Mouse (Mus musculus) NIH3T3 (cell line): ENCODE measurements around the gene Slc16a3.

Experiments
- DNase-seq: peaks from one replicate; pipeline ENCODE4 v3.0.0-alpha.2; 2012; ENCODE audit warnings: low read depth

Slc16a3 gene

GRCm38 (mm10) chr11:120948328-120948727 lies at the start of gene Slc16a3:
Slc16a3 (plus strand) TSS chr11:120948480.
- no peak for DNase-seq

GRCm38 (mm10) chr11:120900276-120901244 lies 47.7 kb upstream of the Slc16a3 start:
- DNase-seq, result no peak

DNA sequence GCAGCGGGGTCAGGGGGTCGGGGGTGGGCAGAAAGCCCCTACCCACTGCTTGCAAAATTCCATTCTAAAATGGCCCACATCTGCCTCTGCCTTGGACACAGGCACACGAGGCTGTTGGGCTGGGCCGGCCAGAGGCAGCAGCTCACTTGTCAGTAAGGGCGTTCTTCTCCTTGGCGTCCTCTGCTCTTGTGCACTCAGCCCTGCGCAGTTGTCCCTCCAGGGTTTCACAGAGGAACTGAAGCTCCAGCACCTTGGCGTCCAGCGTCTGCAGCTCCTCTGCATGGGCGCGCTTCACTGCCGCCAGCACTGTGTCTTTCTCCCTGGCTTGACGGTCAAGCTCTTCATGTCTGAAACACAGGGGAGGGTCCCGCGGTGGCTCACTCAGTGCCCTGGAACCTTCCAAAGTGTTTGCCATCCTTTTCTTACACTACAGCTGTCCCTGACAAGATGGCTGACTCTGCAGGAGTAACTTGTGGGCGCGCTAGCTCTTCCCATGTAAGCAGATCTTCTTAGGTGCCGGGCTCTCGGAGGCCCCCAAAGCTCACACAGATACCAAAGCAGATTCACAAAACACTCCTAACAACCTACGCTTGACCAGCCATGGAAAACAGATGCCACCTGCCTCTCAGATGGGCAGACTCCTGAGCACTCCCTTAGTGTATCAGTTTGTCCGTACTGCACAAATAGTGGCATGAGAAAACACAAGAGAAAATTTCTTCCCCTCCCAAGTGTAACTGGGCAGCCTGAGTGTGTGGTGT lies 46.4 kb upstream of the Slc16a3 start:
- no peak for DNase-seq

DNA sequence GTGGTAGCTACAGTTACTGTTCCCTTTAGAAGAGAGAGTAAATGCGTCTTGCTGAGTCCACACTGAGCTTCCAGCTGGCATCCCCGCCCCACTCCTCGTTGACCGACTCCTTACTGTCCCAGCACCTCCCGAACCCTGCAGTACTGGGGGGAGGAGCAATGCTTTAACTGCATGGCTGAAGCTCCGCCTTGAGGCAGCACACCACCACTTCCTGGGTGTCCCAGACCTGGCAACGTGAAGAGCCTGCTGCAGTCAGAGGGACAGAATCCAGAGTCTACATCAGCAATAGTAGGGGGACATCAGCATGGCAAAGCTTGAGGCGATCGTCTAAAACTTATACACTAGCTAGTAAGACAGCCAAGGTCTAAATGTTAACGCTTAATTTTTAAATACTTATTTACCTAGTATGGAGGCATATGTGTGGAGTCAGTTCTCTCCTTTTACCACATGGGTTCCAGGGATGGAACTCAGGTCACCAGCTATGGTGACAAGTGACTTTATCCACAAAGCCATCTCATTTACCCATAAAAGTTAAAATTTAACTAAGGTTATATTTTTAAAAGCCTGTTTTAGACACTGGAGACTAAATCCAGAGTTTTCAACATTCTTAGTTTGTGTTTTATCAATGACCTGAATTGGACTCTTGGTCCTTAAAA lies 45.7 kb upstream of the Slc16a3 start:
- DNase-seq, result no peak

- DNase-seq, result no peak
These were observed 45.0 kb upstream of the Slc16a3 start for GRCm38 (mm10) chr11:120903159-120903850.

DNA sequence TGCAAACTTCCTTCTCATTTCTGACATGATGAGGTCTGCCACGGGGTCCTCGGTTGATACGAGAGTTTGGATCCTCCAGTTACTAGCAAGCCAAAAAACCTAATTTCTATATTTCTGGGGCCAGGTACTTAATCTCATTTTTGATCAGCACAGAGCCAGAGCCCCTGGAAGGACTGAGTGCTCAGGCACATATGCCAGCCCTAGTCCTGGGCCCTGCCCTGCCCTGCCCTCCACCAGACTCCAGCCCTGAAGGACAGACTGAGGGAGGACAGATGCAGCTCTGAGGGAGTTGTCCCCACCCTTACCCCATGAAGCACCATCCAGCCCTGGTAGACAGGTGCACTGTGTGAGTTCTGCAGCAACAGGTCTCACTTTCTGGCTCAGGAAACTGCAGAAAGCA lies 43.7 kb upstream of the Slc16a3 start:
- no peak for DNase-seq

- DNase-seq, result peak; percentile 81
These were observed 42.8 kb upstream of the Slc16a3 start for GRCm38 (mm10) chr11:120905430-120905873.

DNA sequence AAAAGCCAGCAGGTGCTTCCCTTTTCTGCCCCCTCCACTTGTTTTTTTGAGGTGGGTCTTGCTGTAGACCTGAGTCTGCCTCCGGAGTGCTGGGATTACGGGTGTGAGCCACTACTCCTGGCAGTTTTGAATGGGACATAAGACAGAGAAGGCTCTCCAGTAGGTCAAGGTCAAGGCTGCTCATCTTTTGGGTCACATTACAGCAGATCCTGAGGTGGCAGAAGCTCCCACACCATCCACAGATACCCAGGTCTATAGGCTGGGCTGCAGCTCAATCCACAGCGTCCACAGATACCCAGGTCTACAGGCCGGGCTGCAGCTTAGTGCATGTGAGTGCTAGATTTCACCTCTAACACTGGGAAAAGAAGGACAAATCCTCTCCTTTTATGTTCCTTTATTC lies 34.5 kb upstream of the Slc16a3 start:
- DNase-seq, result no peak

GRCm38 (mm10) chr11:120916477-120916876 lies 31.8 kb upstream of the Slc16a3 start:
- peak; percentile 46 for DNase-seq

DNA sequence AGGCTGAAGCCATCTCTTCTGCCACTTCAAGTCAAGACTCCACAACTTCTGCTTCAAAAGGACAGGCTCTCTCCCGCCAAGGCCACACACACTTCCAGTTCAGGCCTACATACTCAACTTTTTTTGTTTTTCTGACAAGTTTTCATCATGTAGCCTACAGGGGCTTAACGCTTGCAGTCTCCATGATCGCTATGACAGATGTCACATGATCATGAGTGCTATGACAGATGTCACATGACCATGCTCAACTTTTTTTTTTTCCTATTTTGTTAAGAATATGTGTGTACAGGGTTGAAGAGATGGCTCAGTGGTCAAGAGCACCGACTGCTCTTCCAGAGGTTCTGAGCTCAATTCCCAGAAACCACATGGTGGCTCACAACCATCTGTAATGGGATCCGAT lies 30.5 kb upstream of the Slc16a3 start:
- no peak for DNase-seq

DNA sequence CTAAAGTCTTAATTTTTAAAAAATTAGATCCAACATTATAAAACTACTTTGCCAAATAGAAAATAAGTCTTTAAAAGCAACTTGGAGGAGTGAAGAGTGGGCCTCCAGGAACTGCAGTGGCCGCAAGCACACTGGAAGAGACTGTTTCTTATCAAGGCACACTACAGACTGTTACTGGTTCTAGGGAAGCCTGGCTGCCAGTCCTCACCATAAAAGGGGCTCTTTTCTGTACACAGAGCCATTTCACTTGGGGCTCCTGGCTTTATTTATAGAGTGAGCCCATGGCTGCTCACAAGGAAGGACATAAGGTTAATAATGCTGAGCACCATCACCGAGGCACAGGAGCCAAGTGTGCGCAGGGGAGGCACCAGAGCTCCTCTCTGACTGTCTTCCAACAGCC lies 25.8 kb upstream of the Slc16a3 start:
- DNase-seq, result no peak

GRCm38 (mm10) chr11:120928468-120928867 lies 19.8 kb upstream of the Slc16a3 start:
- DNase-seq, result no peak

- no peak for DNase-seq
These were observed 16.8 kb upstream of the Slc16a3 start for GRCm38 (mm10) chr11:120931479-120931878.

- DNase-seq, result peak; percentile 94
These were observed 15.5 kb upstream of the Slc16a3 start, which contains the start of gene Ccdc57 for GRCm38 (mm10) chr11:120932564-120933398. Ccdc57 (minus strand) TSS chr11:120932872.

GRCm38 (mm10) chr11:120937976-120938375 lies 10.3 kb upstream of the Slc16a3 start:
- DNase-seq, result no peak

- DNase-seq, result peak; percentile 59
These were observed 9.5 kb upstream of the Slc16a3 start for GRCm38 (mm10) chr11:120938795-120939194.

- DNase-seq, result no peak
These were observed 8.5 kb upstream of the Slc16a3 start for GRCm38 (mm10) chr11:120939712-120940341.

DNA sequence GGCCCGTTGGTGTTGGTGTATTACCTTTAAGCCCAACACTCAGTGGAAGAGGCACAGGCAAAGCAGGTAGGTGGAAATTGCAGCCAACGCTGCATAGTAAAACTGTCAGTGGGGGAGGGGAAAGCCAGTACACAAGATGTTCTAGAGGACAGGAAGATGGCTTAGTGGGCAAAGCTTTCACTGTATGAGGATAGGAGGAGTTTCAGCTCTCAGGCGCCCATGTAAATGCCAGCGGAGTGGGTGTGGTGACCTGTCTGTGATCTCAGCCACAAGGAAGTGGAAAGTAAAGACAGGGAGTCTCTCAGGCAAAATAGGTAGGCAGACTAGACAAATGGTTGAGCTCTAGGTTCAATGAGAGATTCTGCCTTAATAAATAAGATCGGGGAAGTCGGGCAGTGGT lies 7.3 kb upstream of the Slc16a3 start:
- DNase-seq, result no peak

- no peak for DNase-seq
These were observed 3.0 kb upstream of the Slc16a3 start for GRCm38 (mm10) chr11:120945266-120945665.

DNA sequence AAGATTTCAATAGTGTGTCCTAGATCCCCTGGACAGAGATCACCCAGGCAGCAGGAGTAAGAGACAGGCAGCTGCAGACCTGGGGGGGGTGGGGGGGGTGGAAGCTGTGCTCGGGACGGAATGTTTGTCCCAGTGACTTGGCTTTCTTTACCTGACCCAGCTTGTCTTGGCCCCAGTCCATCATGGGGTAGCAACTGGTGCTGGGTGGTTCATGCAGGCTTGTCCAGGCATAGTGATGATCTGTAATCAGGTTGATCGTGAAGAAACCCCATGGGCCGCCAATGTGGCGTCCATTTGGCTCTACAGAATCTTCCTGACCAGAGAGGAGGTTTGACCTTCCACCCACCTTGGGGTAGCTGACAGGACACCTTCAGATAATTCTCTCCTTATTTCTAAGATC lies 2.4 kb upstream of the Slc16a3 start:
- no peak for DNase-seq
